Mouse (Mus musculus): ENCODE measurements around the gene Olfr1369-ps1.
"Not testable (repeated sequence)": the region's sequence is repeated elsewhere in the genome, so short reads cannot be mapped to it uniquely, and the experiment has no call there.

The Olfr1369-ps1 gene

GRCm38 (mm10) chr13:21111183-21111582, at the start of gene Olfr1369-ps1:
Gene Olfr1369-ps1, plus strand, starts transcription at chr13:21111483.
- DNase-seq (ENCODE audit: low read depth, low spot score) = not testable (repeated sequence)

GRCm38 (mm10) chr13:21066021-21066420, 45.3 kb upstream of the Olfr1369-ps1 start:
- no peak for DNase-seq (ENCODE audit: low read depth, low spot score)

GRCm38 (mm10) chr13:21074847-21075246, 36.4 kb upstream of the Olfr1369-ps1 start, which contains the start of gene Olfr1370:
Gene Olfr1370, minus strand, starts transcription at chr13:21074947.
- DNase-seq (ENCODE audit: low read depth, low spot score) = no peak

GRCm38 (mm10) chr13:21082686-21083085, 28.6 kb upstream of the Olfr1369-ps1 start:
- no peak for DNase-seq (ENCODE audit: low read depth, low spot score)

- DNase-seq (ENCODE audit: low read depth, low spot score) = no peak
These were observed 1.5 kb upstream of the Olfr1369-ps1 start for GRCm38 (mm10) chr13:21109759-21110158.

GRCm38 (mm10) chr13:21110441-21110840, 842 bp upstream of the Olfr1369-ps1 start:
- DNase-seq (ENCODE audit: low read depth, low spot score) = no peak

- DNase-seq (ENCODE audit: low read depth, low spot score) = no peak
These were observed 2.8 kb downstream of the Olfr1369-ps1 start for GRCm38 (mm10) chr13:21114121-21114520.

- DNase-seq (ENCODE audit: low read depth, low spot score) = not testable (repeated sequence)
These were observed 18.1 kb downstream of the Olfr1369-ps1 start, which contains the start of gene Olfr263 for GRCm38 (mm10) chr13:21129339-21129738. Gene Olfr263, plus strand, starts transcription at chr13:21129639.

GRCm38 (mm10) chr13:21142421-21142820, 31.1 kb downstream of the Olfr1369-ps1 start:
- DNase-seq (ENCODE audit: low read depth, low spot score) = no peak

GRCm38 (mm10) chr13:21145767-21146166, 34.5 kb downstream of the Olfr1369-ps1 start, which contains the start of gene Olfr1368:
Gene Olfr1368, minus strand, starts transcription at chr13:21145867.
- DNase-seq (ENCODE audit: low read depth, low spot score) = no peak

- no peak for DNase-seq (ENCODE audit: low read depth, low spot score)
These were observed 44.6 kb downstream of the Olfr1369-ps1 start for GRCm38 (mm10) chr13:21155888-21156287.

- no peak for DNase-seq (ENCODE audit: low read depth, low spot score)
These were observed 46.8 kb downstream of the Olfr1369-ps1 start for GRCm38 (mm10) chr13:21158071-21158470.

GRCm38 (mm10) chr13:21158785-21159474, 47.6 kb downstream of the Olfr1369-ps1 start:
- peak; percentile 51 for DNase-seq (ENCODE audit: low read depth, low spot score)

- no peak for DNase-seq (ENCODE audit: low read depth, low spot score)
These were observed 48.2 kb downstream of the Olfr1369-ps1 start for GRCm38 (mm10) chr13:21159475-21159819.

GRCm38 (mm10) chr13:21160041-21160511, 48.8 kb downstream of the Olfr1369-ps1 start:
- DNase-seq (ENCODE audit: low read depth, low spot score) = no peak

- DNase-seq (ENCODE audit: low read depth, low spot score) = peak; percentile 86
These were observed 49.6 kb downstream of the Olfr1369-ps1 start for GRCm38 (mm10) chr13:21160657-21161590.

- no peak for DNase-seq (ENCODE audit: low read depth, low spot score)
These were observed 50.3 kb downstream of the Olfr1369-ps1 start for GRCm38 (mm10) chr13:21161591-21161990.

- DNase-seq (ENCODE audit: low read depth, low spot score) = no peak
These were observed 51.3 kb downstream of the Olfr1369-ps1 start for GRCm38 (mm10) chr13:21162591-21162990.

GRCm38 (mm10) chr13:21166936-21167909, 55.9 kb downstream of the Olfr1369-ps1 start:
- DNase-seq (ENCODE audit: low read depth, low spot score) = peak; percentile 62

- peak; percentile 46 for DNase-seq (ENCODE audit: low read depth, low spot score)
These were observed 56.6 kb downstream of the Olfr1369-ps1 start for GRCm38 (mm10) chr13:21167910-21168300.
